Mouse (Mus musculus) hindbrain, embryonic 12.5 days (tissue): ENCODE data around the gene Zp3. TPM values are rescaled to one million over a fixed set of nuclear protein-coding genes. Genes with fewer than 3 reads are reported as not detected.

ENCODE experiments used
- ATAC-seq: fragments of 200-750 bp; cut with Nextera tagmentation; 2 replicates; pipeline ENCODE4 v1.8.0; 2017; ENCODE audit warnings: moderate TSS enrichment; ENCODE audit not compliant: low FRiP score
- H3K27ac ChIP-seq: fragments of 300-500 bp; sonication (generic); 2 replicates; pipeline ENCODE4 v1.5.1; 2016; ENCODE audit warnings: mild to moderate bottlenecking
- H3K27me3 ChIP-seq: fragments of 300-500 bp; sonication (generic); 2 replicates; pipeline ENCODE4 v1.6.1; 2016; ENCODE audit warnings: mild to moderate bottlenecking
- H3K36me3 ChIP-seq: fragments of 300-500 bp; sonication (generic); 2 replicates; pipeline ENCODE4 v1.6.1; 2016; ENCODE audit warnings: mild to moderate bottlenecking
- H3K4me1 ChIP-seq: fragments of 300-500 bp; sonication (generic); 2 replicates; pipeline ENCODE4 v1.6.1; 2016
- H3K4me2 ChIP-seq: fragments of 300-500 bp; sonication (generic); replicated peaks from 2 replicates; pipeline ENCODE4 v1.6.1; 2016; ENCODE audit warnings: mild to moderate bottlenecking
- H3K4me3 ChIP-seq: fragments of 300-500 bp; sonication (generic); 2 replicates; pipeline ENCODE4 v1.5.1; 2016; ENCODE audit warnings: mild to moderate bottlenecking
- H3K9ac ChIP-seq: fragments of 300-500 bp; sonication (generic); 2 replicates; pipeline ENCODE4 v1.6.1; 2016; ENCODE audit warnings: mild to moderate bottlenecking, moderate library complexity
- H3K9me3 ChIP-seq: fragments of 300-500 bp; sonication (generic); replicated peaks from 2 replicates; pipeline ENCODE4 v1.6.1; 2016; ENCODE audit warnings: mild to moderate bottlenecking
- WGBS: fragments of 180-500 bp; shearing (Covaris S2); methylation state at CpG from one replicate; pipeline ENCODE4 v1.1.7; 2016; 5-methylcytosine and 5-hydroxymethylcytosine counted together
- polyA plus RNA-seq: library from polyadenylated mRNA; unstranded; fragments of >200 nt; fragmentation: Nextera tagmentation; extraction: Ambion mirVana; gene quantifications from 2 replicates; pipeline ENCODE4 v1.2.1, GENCODE M21; 2016

Gene Zp3
- 0.32 TPM in 1 of 2 replicates, not detected in the other for polyA plus RNA-seq

DNA sequence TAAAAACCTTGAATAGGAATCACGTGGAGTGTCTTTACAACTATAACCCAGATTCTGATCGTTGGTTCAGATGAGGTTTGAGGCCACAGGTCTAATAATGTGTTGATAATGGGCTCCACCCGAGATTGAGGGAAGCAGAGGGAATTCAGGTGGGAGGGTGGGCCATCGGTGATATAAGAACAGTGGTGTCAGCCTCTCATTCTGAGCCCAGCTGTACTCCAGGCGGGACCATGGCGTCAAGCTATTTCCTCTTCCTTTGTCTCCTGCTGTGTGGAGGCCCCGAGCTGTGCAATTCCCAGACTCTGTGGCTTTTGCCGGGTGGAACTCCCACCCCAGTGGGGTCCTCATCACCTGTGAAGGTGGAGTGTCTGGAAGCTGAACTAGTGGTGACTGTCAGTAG, at the start of gene Zp3:
TSS of gene Zp3 (plus strand) at position 196 of the 400 bp plus-strand sequence.
- no peak for ATAC-seq
- Histone ChIP-seq H3K4me3 (no peak within 1 kb of the TSS), H3K9me3 (no peaks in the 10 kb centered on the region), H3K9ac (no peak within 1 kb of the TSS), H3K27ac (no peak within 1 kb of the TSS), H3K27me3 (no peaks in the 10 kb centered on the region), H3K4me2 (no peak within 1 kb of the TSS), H3K4me1 (no peaks in the 10 kb centered on the region), H3K36me3 (no peaks in the 10 kb centered on the region)
- 65% methylated on average over 8 of the region's 8 CpGs for WGBS

GRCm38 (mm10) chr5:135931526-135931925, 48.4 kb upstream of the Zp3 start:
- H3K9me3 ChIP-seq: no peaks in the 10 kb centered on the region
- no peak for ATAC-seq
- H3K4me2 ChIP-seq: peak overlapping the region; percentile 63
- peaks cover 51% of the 10 kb centered on the region for H3K36me3 ChIP-seq
- H3K9ac ChIP-seq: no peak overlapping the region
- 94% methylated on average over 9 of the region's 9 CpGs for WGBS
- H3K4me3 ChIP-seq: peak overlapping the region; percentile 88; the same call in 1 of the 2 replicates
- no peak overlapping the region for H3K27ac ChIP-seq
- H3K27me3 ChIP-seq: no peaks in the 10 kb centered on the region
- peaks cover 39% of the 10 kb centered on the region for H3K4me1 ChIP-seq

DNA sequence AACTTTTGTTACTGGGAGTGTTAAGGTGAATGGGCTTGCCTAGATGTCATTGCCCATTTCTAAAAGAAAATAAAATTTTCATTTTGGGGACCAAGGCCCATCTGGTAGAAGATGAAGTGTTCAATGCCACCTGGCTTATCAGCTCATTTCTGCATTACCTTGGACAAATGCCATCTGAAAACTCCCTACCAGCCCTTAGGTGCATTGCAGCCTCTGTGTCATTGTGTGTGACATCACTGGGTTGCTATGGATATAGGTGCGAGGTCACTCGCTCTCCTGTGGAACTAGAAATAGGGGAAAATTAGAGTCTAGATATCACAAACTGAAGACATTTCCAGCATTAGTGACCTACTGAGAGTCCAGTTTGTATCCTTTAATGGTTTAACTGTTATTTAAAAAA, 47.5 kb upstream of the Zp3 start:
- Histone ChIP-seq H3K9me3 (no peaks in the 10 kb centered on the region), H3K9ac (no peak overlapping the region), H3K36me3 (peaks cover 43% of the 10 kb centered on the region), H3K4me1 (peaks cover 39% of the 10 kb centered on the region), H3K4me2 (peak overlapping the region; percentile 63), H3K27ac (no peak overlapping the region), H3K4me3 (peak overlapping the region; percentile 88), H3K27me3 (no peaks in the 10 kb centered on the region)
- ATAC-seq: no peak
- 76% methylated on average over 2 of the region's 2 CpGs for WGBS

DNA sequence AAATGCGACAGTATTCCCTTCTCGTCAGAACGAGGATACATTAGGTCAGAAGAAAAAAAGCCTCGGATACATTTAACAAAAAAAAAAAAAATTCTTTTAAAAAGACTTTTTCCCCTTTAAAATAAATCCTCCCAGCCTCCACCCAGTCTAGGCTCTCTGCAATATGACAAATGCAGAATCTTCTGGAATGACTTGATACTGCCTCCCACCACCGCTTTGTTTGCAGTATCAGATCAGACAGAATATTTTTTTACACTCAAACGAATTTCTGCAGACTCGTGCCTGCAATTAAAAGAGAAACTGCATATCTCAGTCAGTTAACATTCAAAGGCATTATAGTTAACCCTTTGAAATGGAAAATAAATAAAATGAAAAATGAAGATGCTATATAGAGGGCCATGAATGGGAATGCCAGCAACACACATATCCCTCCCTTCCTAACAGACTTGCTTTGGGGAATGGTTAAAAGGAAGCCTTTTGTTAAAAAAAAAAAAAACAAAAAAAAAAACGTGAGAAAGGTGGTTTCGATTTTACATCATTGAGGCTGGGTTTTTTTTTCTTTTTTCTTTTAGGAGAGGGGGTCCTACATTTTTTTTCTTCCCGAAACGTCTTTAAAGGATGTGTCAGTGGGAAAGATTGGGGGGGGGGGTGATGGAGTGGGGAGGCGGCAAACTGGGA, 46.5 kb upstream of the Zp3 start:
- peak overlapping the region; percentile 63 for H3K4me2 ChIP-seq
- H3K4me3 ChIP-seq: peak overlapping the region; percentile 88
- H3K9me3 ChIP-seq: no peaks in the 10 kb centered on the region
- ATAC-seq: no peak
- peak overlapping the region; percentile 96 for H3K27ac ChIP-seq
- H3K27me3 ChIP-seq: no peaks in the 10 kb centered on the region
- WGBS: 16% methylated on average over 12 of the region's 12 CpGs
- H3K4me1 ChIP-seq: peaks cover 39% of the 10 kb centered on the region
- H3K9ac ChIP-seq: peak overlapping the region; percentile 95
- H3K36me3 ChIP-seq: peaks cover 35% of the 10 kb centered on the region

GRCm38 (mm10) chr5:135933900-135934441, 45.9 kb upstream of the Zp3 start:
- peaks cover 31% of the 10 kb centered on the region for H3K36me3 ChIP-seq
- peak overlapping the region; percentile 95 for H3K9ac ChIP-seq
- H3K4me1 ChIP-seq: peaks cover 39% of the 10 kb centered on the region
- peak overlapping the region; percentile 96 for H3K27ac ChIP-seq
- WGBS: under 1% methylated on average over 35 of the region's 35 CpGs
- ATAC-seq: peak; percentile 73
- peak overlapping the region; percentile 63 for H3K4me2 ChIP-seq
- H3K27me3 ChIP-seq: no peaks in the 10 kb centered on the region
- H3K9me3 ChIP-seq: no peaks in the 10 kb centered on the region
- peak overlapping the region; percentile 88 for H3K4me3 ChIP-seq

- Histone ChIP-seq H3K27ac (peak within 1 kb of the TSS; percentile 96), H3K36me3 (peaks cover 25% of the 10 kb centered on the region), H3K4me2 (peak within 1 kb of the TSS; percentile 63), H3K4me1 (peaks cover 37% of the 10 kb centered on the region), H3K4me3 (peak within 1 kb of the TSS; percentile 88), H3K9ac (peak within 1 kb of the TSS; percentile 95), H3K9me3 (no peaks in the 10 kb centered on the region), H3K27me3 (no peaks in the 10 kb centered on the region)
- under 1% methylated on average over 45 of the region's 48 CpGs for WGBS
- ATAC-seq: peak; percentile 96
These were observed 45.3 kb upstream of the Zp3 start, which contains the start of gene Ywhag for GRCm38 (mm10) chr5:135934481-135935175. Ywhag (minus strand) TSS chr5:135934616.

- Histone ChIP-seq H3K27ac (peak overlapping the region; percentile 96), H3K9me3 (no peaks in the 10 kb centered on the region), H3K4me3 (peak overlapping the region; percentile 88), H3K27me3 (no peaks in the 10 kb centered on the region), H3K9ac (peak overlapping the region; percentile 33; the same call in 1 of the 2 replicates), H3K4me2 (peak overlapping the region; percentile 63), H3K4me1 (peaks cover 32% of the 10 kb centered on the region), H3K36me3 (peaks cover 19% of the 10 kb centered on the region)
- peak; percentile 29 for ATAC-seq
- 54% methylated on average over 7 of the region's 7 CpGs for WGBS
These were observed 44.7 kb upstream of the Zp3 start for GRCm38 (mm10) chr5:135935176-135935523.

GRCm38 (mm10) chr5:135935641-135936190, 44.2 kb upstream of the Zp3 start:
- Histone ChIP-seq H3K4me3 (no peak overlapping the region), H3K4me2 (no peak overlapping the region), H3K9ac (no peak overlapping the region), H3K36me3 (peaks cover 14% of the 10 kb centered on the region), H3K4me1 (peaks cover 28% of the 10 kb centered on the region), H3K9me3 (no peaks in the 10 kb centered on the region), H3K27ac (no peak overlapping the region), H3K27me3 (no peaks in the 10 kb centered on the region)
- no peak for ATAC-seq
- WGBS: 79% methylated on average over 6 of the region's 6 CpGs

DNA sequence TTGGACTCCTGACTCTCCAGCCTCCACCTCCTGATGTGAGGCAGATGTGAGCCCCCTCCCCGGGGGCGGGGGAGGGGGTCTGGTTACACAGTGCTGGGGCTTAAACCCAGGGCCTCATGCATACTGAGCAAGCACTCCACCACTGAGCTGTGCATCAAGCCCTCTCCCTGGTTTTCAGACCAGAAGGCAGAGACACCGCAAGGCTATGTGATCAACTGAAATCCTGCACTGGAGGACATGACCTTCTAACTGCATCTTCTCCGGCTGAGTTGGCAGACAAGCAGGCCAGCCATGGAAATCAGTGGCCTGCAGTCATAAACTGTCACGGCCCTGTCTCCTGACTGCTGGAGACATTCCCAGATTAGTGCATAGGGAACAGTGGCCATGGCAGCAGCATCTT, 39.3 kb upstream of the Zp3 start:
- H3K27me3 ChIP-seq: no peaks in the 10 kb centered on the region
- WGBS: 52% methylated on average over 5 of the region's 5 CpGs
- ATAC-seq: no peak

DNA sequence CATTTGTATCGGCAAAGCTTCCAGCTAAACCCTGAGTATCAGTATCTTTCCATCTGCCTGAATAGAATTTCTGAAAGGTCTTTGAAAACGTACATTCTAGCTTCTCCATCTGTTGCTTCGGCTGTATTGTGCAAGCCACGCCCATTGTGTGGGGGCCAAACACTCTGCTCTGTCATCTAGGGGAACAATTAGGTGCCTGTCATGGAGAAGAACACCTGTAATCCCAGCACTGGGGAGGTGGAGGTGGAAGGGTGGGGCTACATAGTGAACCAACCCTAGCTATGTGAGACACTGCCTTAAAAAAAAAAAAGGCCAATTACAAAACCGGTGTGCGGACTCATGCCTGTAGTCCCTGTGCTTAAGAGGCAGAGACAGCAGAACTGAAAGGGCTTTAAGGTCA, 37.2 kb upstream of the Zp3 start:
- no peaks in the 10 kb centered on the region for H3K9me3 ChIP-seq
- 73% methylated on average over 6 of the region's 6 CpGs for WGBS
- ATAC-seq: no peak
- H3K27ac ChIP-seq: no peak overlapping the region
- no peak overlapping the region for H3K9ac ChIP-seq
- H3K4me2 ChIP-seq: no peak overlapping the region
- no peak overlapping the region for H3K4me3 ChIP-seq
- no peaks in the 10 kb centered on the region for H3K27me3 ChIP-seq
- H3K36me3 ChIP-seq: no peaks in the 10 kb centered on the region
- peaks cover 12% of the 10 kb centered on the region for H3K4me1 ChIP-seq

More for the DNA sequence above, 39.3 kb upstream of the Zp3 start:
- Histone ChIP-seq H3K9me3 (no peaks in the 10 kb centered on the region), H3K4me1 (peaks cover under 1% of the 10 kb centered on the region), H3K36me3 (no peaks in the 10 kb centered on the region), H3K9ac (no peak overlapping the region), H3K4me2 (no peak overlapping the region), H3K4me3 (no peak overlapping the region), H3K27ac (no peak overlapping the region)

GRCm38 (mm10) chr5:135945916-135946408, 33.9 kb upstream of the Zp3 start:
- Histone ChIP-seq H3K9me3 (no peaks in the 10 kb centered on the region), H3K4me2 (0 out of 2 replicates have a peak overlapping the region, but pooled peaks have one; percentile 22), H3K4me3 (no peak overlapping the region), H3K4me1 (peaks cover 12% of the 10 kb centered on the region), H3K9ac (no peak overlapping the region), H3K27me3 (no peaks in the 10 kb centered on the region), H3K27ac (peak overlapping the region; percentile 48; the same call in 1 of the 2 replicates), H3K36me3 (no peaks in the 10 kb centered on the region)
- 55% methylated on average over 10 of the region's 10 CpGs for whole genome bisulfite sequencing
- peak; percentile 22; the same call in 1 of the 2 replicates for ATAC-seq

DNA sequence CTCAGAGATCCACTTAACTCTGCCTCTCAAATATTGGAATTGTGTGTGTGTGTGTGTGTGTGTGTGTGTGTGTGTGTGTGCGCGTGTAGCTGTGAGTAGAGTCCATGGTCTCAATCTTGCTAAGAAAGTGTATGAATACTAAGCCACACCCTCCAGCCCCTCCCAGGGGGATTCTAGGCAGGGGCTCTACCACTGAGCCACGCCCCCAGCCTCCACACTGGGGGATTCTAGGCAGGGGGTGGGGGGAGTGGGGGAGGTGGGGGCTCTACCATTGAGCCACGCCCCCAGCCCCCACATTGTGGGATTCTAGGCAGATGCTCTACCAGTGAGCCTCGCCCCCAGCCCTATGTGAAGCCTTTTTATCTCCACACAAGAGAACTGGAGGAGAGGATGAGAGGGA, 33.3 kb upstream of the Zp3 start:
- peak; percentile 16; the same call in 1 of the 2 replicates for ATAC-seq
- Histone ChIP-seq H3K4me3 (no peak overlapping the region), H3K4me1 (peaks cover 12% of the 10 kb centered on the region), H3K27me3 (no peaks in the 10 kb centered on the region), H3K4me2 (0 out of 2 replicates have a peak overlapping the region, but pooled peaks have one; percentile 22), H3K36me3 (no peaks in the 10 kb centered on the region), H3K9me3 (no peaks in the 10 kb centered on the region), H3K27ac (0 out of 2 replicates have a peak overlapping the region, but pooled peaks have one; percentile 26), H3K9ac (no peak overlapping the region)
- whole genome bisulfite sequencing: 68% methylated on average over 4 of the region's 5 CpGs
